Mouse (Mus musculus) gastrocnemius, postnatal 4 days (tissue): ENCODE results near the gene Disc1. TPM values are rescaled to one million over a fixed set of nuclear protein-coding genes. Genes with fewer than 3 reads are reported as not detected.

Source experiments
- DNase-seq, 2 experiments: peaks; one replicate each; pipeline ENCODE4 v3.0.0; 2021 to 2022; ENCODE audit warnings: low spot score in 2 of 2, mixed read lengths in 2 of 2
- total RNA-seq, 2 experiments: library from RNA; stranded (reverse); gene quantifications; 2 replicates each; pipeline ENCODE4 v1.2.3; 2021

Gene Disc1
- total RNA-seq, 2 experiments from 2014 or later = 4.7 to 5.6 TPM

- peak in 1 of 2 experiments; percentile 40 for DNase-seq
Measured at GRCm38 (mm10) chr8:125116616-125117015, 62.6 kb downstream of the Disc1 start.

- no peak for DNase-seq
Measured at GRCm38 (mm10) chr8:125126482-125126881, 72.5 kb downstream of the Disc1 start.

GRCm38 (mm10) chr8:125127621-125128020 is 73.6 kb downstream of the Disc1 start:
- no peak for DNase-seq

DNA sequence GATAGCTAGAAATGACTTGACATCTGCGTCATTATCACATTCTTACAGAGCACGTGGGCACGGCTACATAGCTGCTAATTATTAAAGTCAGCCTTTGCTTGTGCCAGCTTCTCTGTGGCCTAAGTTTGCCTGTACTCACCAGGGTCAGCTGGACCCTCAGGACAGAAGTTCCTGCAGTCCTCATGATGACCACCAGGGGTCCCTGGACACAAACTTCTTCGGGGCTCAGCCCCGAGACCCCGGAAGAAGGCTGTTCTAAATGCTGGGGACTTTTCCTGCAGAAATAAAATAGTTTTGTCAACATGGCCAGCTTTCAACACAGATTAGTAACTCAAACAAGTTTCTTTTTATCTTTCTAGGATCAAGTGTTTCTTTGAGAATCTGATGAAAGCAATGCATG is 74.3 kb downstream of the Disc1 start:
- DNase-seq = peak; percentile 35 to 43

- DNase-seq = no peak
Measured at GRCm38 (mm10) chr8:125130835-125131234, 76.8 kb downstream of the Disc1 start.

GRCm38 (mm10) chr8:125131265-125131664 is 77.3 kb downstream of the Disc1 start:
- DNase-seq = no peak

DNA sequence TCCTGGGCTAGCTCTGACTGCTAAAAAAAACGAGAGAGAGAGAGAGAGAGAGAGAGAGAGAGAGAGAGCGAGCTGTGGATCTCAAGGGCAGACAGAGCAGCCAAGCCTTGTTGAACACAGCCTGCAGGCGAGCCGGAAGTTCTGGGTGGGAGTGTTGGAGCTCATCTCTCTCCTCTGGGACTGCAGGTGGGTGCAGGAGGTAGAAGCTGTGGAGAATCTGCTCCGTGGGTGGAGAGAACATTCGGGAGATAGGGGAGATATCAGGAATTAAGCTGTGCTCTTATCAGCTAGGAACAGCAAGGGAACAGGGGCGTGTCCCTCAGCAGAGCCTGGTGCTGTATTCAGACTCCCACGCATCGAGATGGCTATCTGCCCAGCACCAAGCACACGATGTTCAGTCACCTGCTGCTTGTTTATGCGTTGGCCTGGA is 79.7 kb downstream of the Disc1 start:
- DNase-seq = no peak

DNA sequence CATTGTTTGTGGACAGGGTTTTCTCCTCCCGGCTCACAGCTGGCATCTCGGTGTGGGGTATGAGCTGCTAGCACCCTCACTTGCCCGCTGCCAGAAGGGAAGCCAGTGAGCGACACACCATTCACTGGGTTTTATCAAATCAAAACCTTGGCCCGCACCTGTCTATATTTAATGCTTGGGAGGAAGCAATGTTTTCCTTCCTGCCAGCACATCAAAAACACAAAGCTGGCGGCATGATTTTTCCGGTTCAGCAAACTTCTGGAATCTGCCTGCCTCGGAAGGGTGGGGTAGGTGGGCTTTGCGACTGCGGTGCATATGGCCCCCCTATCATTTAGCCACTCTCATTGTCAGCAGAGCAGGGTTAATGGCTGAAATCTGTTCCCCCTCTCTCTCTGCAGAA is 80.9 kb downstream of the Disc1 start:
- DNase-seq = no peak

- DNase-seq = peak in 1 of 2 experiments; percentile 35
Measured at GRCm38 (mm10) chr8:125139689-125140150, 85.7 kb downstream of the Disc1 start.

- no peak for DNase-seq
Measured at GRCm38 (mm10) chr8:125140965-125141364, 87.0 kb downstream of the Disc1 start.

DNA sequence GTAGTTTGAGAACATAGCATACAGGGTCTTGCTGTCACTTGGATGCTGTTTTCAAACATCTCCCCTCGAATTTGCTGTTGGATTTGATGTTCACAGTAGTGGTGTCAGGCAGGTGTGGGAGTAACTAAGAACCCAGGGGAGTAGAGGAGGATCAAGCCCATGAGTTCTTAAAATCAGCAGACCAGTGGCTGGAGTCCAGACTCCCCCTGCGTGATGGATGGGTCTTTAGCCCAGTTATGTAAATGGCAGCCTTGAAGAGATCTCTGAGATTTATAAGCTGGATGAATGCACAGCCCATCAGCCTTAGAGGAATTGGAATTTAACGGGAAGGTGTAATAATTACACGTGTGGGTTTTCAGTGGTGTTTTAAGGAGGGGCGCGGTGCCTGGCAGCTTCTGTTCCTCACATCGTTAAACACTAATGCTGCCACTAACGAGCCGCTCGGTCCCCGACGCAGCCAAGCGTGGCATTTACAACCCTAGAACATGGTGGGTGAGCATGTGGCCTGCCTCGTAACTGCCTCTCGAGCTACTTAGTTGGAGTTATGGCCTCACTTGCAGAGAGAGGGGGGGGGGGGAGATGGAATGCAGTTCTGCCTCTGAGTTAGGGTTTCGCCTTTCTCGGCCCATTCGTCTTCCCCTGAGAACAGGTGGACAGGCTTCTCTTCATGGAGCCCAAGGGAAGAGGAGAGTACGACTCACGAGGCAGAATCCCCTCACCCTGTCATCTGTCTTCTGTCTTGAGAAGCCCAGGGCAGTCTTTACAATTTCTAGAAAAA is 103.1 kb downstream of the Disc1 start:
- no peak for DNase-seq

- DNase-seq = no peak
Measured at GRCm38 (mm10) chr8:125157641-125158005, 103.6 kb downstream of the Disc1 start.

DNA sequence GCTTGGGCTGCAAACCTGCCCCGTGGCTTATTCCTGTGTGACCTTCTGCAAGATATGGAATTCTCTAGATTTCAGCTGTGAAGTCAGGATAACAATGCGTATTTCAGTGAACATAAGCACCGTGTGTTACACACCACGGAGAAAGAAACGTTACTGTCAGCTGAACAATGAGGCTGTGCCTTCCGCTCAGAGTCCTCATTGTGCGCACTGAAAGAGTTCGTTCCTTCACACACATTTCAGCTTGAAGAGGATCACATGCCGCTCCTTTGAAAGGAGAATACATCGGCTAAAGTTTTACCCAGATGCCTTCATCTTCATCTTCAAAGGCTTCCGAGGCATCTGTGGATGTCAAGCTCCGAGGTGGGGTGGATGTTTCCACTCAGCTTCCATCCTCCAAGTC is 105.4 kb downstream of the Disc1 start:
- no peak for DNase-seq

GRCm38 (mm10) chr8:125163491-125163890 is 109.5 kb downstream of the Disc1 start:
- no peak for DNase-seq

- DNase-seq = no peak
Measured at GRCm38 (mm10) chr8:125163906-125164305, 109.9 kb downstream of the Disc1 start.

DNA sequence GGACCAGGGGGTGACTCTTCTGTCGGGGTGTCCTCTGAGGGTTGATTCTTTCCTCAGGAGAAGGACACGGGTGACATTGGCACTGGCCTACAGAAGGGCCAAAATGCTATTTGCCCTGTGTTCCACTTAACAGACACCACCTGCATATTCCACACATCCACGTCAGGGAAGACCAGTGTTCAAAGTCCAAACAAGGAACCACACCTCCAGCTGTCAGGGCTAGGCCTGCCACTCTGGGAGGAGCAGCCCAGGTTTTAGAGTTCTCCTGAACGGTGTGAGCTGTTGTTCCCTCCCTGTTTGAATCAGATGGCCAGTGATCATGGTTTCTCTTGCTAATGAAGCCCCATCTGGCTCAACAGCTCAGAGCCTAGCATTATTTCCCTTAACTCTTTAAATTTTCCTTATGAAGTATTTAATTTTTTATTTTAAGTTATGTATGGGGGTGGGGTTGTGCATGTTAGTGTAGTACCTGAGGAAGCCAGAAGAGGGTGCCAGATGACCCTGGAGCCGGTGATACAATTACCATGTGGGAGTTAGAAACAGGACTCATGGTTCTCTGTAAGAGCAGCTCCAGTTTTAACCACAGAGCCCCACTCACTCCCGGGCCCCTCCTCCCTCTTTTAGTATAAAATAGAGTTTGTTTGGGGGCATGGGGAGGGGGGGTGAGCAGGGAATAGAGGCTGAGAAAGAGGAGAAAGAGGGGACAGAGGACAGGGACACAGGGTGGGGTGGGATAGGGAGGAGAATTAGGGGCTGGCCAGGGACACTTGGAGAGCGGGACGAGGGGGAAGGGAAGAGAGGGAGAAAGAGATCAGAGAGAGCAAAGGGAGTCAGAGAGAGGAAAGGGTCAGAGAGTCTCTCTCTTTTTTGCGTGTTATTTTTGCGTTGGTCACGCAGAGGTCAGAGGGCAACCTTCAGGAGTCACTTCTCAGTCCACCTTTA is 111.8 kb downstream of the Disc1 start:
- DNase-seq = peak; percentile 37 to 50

GRCm38 (mm10) chr8:125166545-125166944 is 112.5 kb downstream of the Disc1 start:
- DNase-seq = no peak

DNA sequence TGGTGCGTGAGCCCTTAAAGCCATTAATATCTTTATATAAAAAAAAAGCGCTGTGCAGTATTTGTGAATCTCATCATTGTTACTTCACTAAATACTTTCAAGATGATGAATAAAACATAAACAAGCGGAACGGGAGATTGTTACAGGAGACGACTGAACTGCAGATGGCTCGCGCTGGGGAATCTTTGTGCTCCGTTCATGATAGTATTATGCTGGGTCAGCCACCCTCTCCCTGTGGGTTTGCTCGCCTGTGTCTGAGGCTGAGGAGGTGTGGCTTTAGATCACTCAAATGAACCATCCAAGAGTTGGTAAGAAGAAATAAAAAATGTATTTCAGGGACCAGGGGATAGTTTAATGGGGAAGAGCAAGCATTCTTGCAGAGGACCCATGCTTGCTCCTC is 113.0 kb downstream of the Disc1 start:
- no peak for DNase-seq

- no peak for DNase-seq
Measured at GRCm38 (mm10) chr8:125169628-125170027, 115.6 kb downstream of the Disc1 start.

DNA sequence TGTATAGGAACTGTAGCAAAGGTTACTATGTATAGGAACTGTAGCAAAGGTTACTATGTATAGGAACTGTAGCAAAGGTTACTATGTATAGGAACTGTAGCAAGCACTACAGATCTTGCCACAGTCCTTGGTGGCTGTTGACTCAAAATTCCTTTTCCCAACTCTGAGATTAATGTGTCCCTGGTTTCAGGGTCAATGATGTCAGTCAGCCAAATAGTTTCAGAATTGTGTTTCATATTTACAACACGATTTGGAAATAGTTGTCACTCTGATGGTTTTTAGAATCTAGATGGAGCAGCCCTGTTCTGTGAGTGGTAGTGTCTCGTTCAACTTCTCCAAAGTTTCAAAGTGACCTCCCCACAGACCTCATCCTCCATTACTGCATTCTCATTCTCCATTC is 117.5 kb downstream of the Disc1 start:
- DNase-seq = no peak

- peak in 1 of 2 experiments; percentile 74 for DNase-seq
Measured at GRCm38 (mm10) chr8:125174237-125174636, 120.2 kb downstream of the Disc1 start.

GRCm38 (mm10) chr8:125174851-125175250 is 120.9 kb downstream of the Disc1 start:
- no peak for DNase-seq
